Mouse (Mus musculus) cerebellum, postnatal 36 days (tissue): ENCODE measurements around the gene Nup62.

Experiments
- DNase-seq, 2 experiments: peaks; one replicate each; pipeline ENCODE4 v3.0.0; 2021 to 2022; ENCODE audit warnings: mixed read lengths in 2 of 2

The Nup62 gene

GRCm38 (mm10) chr7:44849416-44850111 lies 33.7 kb downstream of the Nup62 start:
- DNase-seq, result peak; percentile 87

GRCm38 (mm10) chr7:44850146-44850545 lies 34.3 kb downstream of the Nup62 start:
- peak; percentile 69 to 76 for DNase-seq

- no peak for DNase-seq
These were observed 35.1 kb downstream of the Nup62 start for GRCm38 (mm10) chr7:44850789-44851624.

GRCm38 (mm10) chr7:44851625-44852234 lies 35.8 kb downstream of the Nup62 start:
- DNase-seq, result no peak

GRCm38 (mm10) chr7:44852259-44853027 lies 36.6 kb downstream of the Nup62 start:
- no peak for DNase-seq

GRCm38 (mm10) chr7:44853065-44853464 lies 37.2 kb downstream of the Nup62 start:
- no peak for DNase-seq

- no peak for DNase-seq
These were observed 37.9 kb downstream of the Nup62 start for GRCm38 (mm10) chr7:44853596-44854355.

- DNase-seq, result peak; percentile 80 to 81
These were observed 38.6 kb downstream of the Nup62 start for GRCm38 (mm10) chr7:44854356-44855031.

- no peak for DNase-seq
These were observed 39.1 kb downstream of the Nup62 start for GRCm38 (mm10) chr7:44855036-44855435.

GRCm38 (mm10) chr7:44856265-44856916 lies 40.5 kb downstream of the Nup62 start:
- DNase-seq, result no peak

GRCm38 (mm10) chr7:44857042-44857552 lies 41.2 kb downstream of the Nup62 start, which contains the start of gene Pnkp:
Gene Pnkp (plus strand): TSS chr7:44857139.
- DNase-seq, result peak; percentile 82 to 86

- no peak for DNase-seq
These were observed 42.0 kb downstream of the Nup62 start for GRCm38 (mm10) chr7:44857905-44858304.

- no peak for DNase-seq
These were observed 44.0 kb downstream of the Nup62 start for GRCm38 (mm10) chr7:44859896-44860295.

- DNase-seq, result peak; percentile 68 to 72
These were observed 44.9 kb downstream of the Nup62 start for GRCm38 (mm10) chr7:44860576-44861428.

GRCm38 (mm10) chr7:44861429-44861816 lies 45.5 kb downstream of the Nup62 start:
- DNase-seq, result no peak

GRCm38 (mm10) chr7:44862434-44862833 lies 46.5 kb downstream of the Nup62 start:
- DNase-seq, result no peak

- no peak for DNase-seq
These were observed 47.3 kb downstream of the Nup62 start for GRCm38 (mm10) chr7:44863210-44863609.

GRCm38 (mm10) chr7:44863982-44864494 lies 48.1 kb downstream of the Nup62 start:
- DNase-seq, result no peak
